Mouse (Mus musculus): Measurements from ENCODE around the gene Robo3. TPM values are rescaled to one million over a fixed set of nuclear protein-coding genes. Genes with fewer than 3 reads are reported as not detected.

Robo3 gene
- not detected for polyA plus RNA-seq (2014; fragmentation: Illumina TruSeq; extraction: RNeasy Lipid Tissue Mini Kit (QIAGEN cat#74804); ENCODE audit: low read depth, low replicate concordance)

GRCm38 (mm10) chr9:37432720-37433421 lies at the start of gene Robo3:
Gene Robo3 (minus strand): TSS chr9:37433246.

GRCm38 (mm10) chr9:37401802-37402201 lies 31.2 kb downstream of the Robo3 start, which contains the start of gene Robo4:
Gene Robo4 (plus strand): TSS chr9:37401897.

GRCm38 (mm10) chr9:37367301-37368080 lies 65.6 kb downstream of the Robo3 start, which contains the start of gene Hepacam:
Gene Hepacam (plus strand): TSS chr9:37367351.

Other genes with a start within 250 kb of the Robo3 start
- gene Tmem218, start 225.0 kb downstream of the Robo3 start, polyA plus RNA-seq (2014; fragmentation: Illumina TruSeq; extraction: RNeasy Lipid Tissue Mini Kit (QIAGEN cat#74804); ENCODE audit: low read depth, low replicate concordance), result 9.3 TPM
- gene Slc37a2, start 177.5 kb downstream of the Robo3 start, polyA plus RNA-seq (2014; fragmentation: Illumina TruSeq; extraction: RNeasy Lipid Tissue Mini Kit (QIAGEN cat#74804); ENCODE audit: low read depth, low replicate concordance), result 3.7 TPM
- gene Ccdc15, start 84.8 kb downstream of the Robo3 start, polyA plus RNA-seq (2014; fragmentation: Illumina TruSeq; extraction: RNeasy Lipid Tissue Mini Kit (QIAGEN cat#74804); ENCODE audit: low read depth, low replicate concordance), result 1.6 TPM
- gene Hepacam, start 65.9 kb downstream of the Robo3 start, polyA plus RNA-seq (2014; fragmentation: Illumina TruSeq; extraction: RNeasy Lipid Tissue Mini Kit (QIAGEN cat#74804); ENCODE audit: low read depth, low replicate concordance), result not detected
- 22.6 TPM for gene Robo4, start 31.3 kb downstream of the Robo3 start, polyA plus RNA-seq (2014; fragmentation: Illumina TruSeq; extraction: RNeasy Lipid Tissue Mini Kit (QIAGEN cat#74804); ENCODE audit: low read depth, low replicate concordance)
- 26.6 TPM for gene Msantd2, start 56.1 kb upstream of the Robo3 start, polyA plus RNA-seq (2014; fragmentation: Illumina TruSeq; extraction: RNeasy Lipid Tissue Mini Kit (QIAGEN cat#74804); ENCODE audit: low read depth, low replicate concordance)
- gene Esam, start 94.8 kb upstream of the Robo3 start, polyA plus RNA-seq (2014; fragmentation: Illumina TruSeq; extraction: RNeasy Lipid Tissue Mini Kit (QIAGEN cat#74804); ENCODE audit: low read depth, low replicate concordance), result 73.7 TPM
- gene Vsig2, start 106.0 kb upstream of the Robo3 start, polyA plus RNA-seq (2014; fragmentation: Illumina TruSeq; extraction: RNeasy Lipid Tissue Mini Kit (QIAGEN cat#74804); ENCODE audit: low read depth, low replicate concordance), result 17.8 TPM
- gene Nrgn, start 119.7 kb upstream of the Robo3 start, polyA plus RNA-seq (2014; fragmentation: Illumina TruSeq; extraction: RNeasy Lipid Tissue Mini Kit (QIAGEN cat#74804); ENCODE audit: low read depth, low replicate concordance), result 2.3 TPM
- gene Siae, start 122.5 kb upstream of the Robo3 start, polyA plus RNA-seq (2014; fragmentation: Illumina TruSeq; extraction: RNeasy Lipid Tissue Mini Kit (QIAGEN cat#74804); ENCODE audit: low read depth, low replicate concordance), result 12.0 TPM
- gene Spa17, start 180.5 kb upstream of the Robo3 start, polyA plus RNA-seq (2014; fragmentation: Illumina TruSeq; extraction: RNeasy Lipid Tissue Mini Kit (QIAGEN cat#74804); ENCODE audit: low read depth, low replicate concordance), result 9.9 TPM
- 36.7 TPM for gene Tbrg1, start 224.1 kb upstream of the Robo3 start, polyA plus RNA-seq (2014; fragmentation: Illumina TruSeq; extraction: RNeasy Lipid Tissue Mini Kit (QIAGEN cat#74804); ENCODE audit: low read depth, low replicate concordance)
- gene Panx3, start 236.0 kb upstream of the Robo3 start, polyA plus RNA-seq (2014; fragmentation: Illumina TruSeq; extraction: RNeasy Lipid Tissue Mini Kit (QIAGEN cat#74804); ENCODE audit: low read depth, low replicate concordance), result not detected

All from heart, adult 10 weeks (tissue).